Mouse (Mus musculus): ENCODE results near the gene Creld2.
"Not testable (repeated sequence)": the region's sequence is repeated elsewhere in the genome, so short reads cannot be mapped to it uniquely, and the experiment has no call there.

Gene Creld2

DNA sequence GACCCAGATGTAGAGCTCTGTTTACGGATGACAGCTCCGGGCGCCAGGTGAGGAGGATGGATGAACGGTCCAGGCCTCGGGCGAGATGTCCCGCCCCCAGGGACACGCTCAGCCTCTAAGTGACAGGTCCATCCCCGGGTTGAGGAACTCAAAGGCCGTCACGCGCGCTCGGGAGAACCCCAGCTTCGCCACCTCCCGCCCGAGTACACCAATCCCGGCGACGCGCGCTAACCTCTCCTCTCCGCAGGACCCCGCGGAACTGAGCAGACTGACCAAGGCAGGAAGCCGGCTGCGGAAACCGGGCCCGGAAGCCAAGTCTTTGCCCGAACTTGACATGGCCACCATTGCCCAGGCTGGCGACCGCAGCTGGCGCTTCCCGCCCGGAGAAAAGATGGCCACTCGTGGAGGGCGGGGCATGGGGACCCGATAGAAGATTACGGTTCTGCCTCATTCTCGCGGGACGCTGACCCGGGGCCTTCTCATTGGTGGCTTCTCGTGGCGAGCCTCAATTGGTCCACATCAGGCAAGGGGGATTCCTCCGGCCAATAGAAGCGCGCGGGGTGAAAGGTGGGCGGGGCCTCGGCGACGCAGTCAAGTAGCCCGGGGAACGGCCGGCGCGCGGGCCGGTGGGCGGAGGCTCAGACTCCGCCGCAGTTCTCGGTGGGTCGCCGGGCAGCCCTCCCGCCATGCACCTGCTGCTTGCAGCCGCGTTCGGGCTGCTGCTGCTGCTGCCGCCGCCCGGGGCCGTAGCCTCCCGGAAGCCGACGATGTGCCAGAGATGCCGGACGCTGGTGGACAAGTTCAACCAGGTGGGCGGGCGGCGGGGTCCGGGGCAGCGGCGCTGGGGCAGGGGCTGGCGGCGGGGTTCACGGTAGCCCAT, at the start of gene Creld2, which contains the start of gene Alg12:
Gene Creld2, plus strand, starts transcription at position 621 of the 880 bp plus-strand sequence.
Gene Alg12, minus strand, starts transcription at position 293 of the 880 bp plus-strand sequence.
- peak; percentile 95 for DNase-seq (ENCODE audit: low read depth, low spot score)

DNA sequence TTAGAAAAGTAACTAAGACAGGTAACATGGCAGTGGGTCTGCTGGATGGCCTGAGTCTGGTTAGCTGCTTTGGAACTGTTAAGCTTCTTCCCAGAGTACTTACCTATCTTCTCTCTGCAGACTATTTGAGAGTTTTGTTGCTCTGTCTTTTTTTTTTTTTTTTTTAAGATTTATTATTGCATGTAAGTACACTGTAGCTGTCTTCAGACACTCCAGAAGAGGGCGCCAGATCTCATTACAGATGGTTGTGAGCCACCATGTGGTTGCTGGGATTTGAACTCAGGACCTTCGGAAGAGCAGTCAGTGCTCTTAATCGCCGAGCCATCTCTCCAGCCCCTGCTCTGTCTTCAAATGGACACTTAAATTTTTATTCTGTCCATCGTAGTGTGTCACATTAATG, 44.8 kb upstream of the Creld2 start:
- DNase-seq (ENCODE audit: low read depth, low spot score): not testable (repeated sequence)

DNA sequence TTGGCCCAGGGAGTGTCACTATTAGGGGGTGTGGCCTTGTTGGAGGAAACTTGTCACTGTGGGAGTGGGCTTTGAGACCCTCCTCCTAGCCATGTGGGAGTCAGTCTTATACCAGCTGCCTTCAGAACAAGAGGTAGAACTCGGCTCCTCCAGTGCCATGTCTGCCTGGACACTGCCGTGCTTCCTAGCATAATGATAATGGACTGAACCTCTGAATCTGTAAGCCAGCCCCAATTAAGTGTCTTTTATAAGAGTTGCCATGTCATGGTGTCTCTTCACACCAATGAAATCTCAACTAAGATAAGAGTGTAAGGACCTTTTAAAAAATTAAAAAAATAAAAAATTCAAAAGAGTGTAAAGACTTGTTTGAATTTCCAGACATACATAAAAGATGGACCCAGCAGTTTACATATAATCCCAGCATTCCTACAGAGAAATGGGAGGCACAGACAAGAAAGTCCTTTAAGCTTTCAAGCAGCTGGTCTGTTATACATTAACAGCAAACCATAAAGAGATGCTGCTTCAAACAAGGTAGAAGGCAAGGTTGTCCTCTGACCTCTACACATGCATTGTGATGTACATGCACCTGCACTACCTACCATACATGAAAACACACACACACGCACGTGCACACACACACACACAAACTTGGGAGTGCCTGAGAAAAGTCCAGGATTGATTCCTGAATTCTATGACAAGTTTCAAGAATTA, 27.2 kb upstream of the Creld2 start:
- DNase-seq (ENCODE audit: low read depth, low spot score): no peak

DNA sequence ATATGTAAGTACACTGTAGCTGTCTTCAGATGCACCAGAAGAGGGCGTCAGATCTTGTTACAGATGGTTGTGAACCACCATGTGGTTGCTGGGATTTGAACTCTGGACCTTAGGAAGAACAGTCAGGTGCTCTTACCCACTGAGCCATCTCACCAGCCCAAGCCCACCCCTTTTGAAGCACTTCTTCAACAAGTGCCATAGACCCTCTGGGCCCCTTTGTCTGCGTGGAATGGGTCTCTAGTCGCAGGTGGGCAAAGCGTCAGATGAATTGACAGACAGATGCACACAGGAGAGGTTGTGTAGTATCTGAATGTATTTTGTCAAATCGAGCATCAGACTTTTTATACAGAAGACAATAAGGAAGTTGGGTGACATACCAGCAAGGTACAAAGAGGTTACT, 24.7 kb upstream of the Creld2 start:
- not testable (repeated sequence) for DNase-seq (ENCODE audit: low read depth, low spot score)

DNA sequence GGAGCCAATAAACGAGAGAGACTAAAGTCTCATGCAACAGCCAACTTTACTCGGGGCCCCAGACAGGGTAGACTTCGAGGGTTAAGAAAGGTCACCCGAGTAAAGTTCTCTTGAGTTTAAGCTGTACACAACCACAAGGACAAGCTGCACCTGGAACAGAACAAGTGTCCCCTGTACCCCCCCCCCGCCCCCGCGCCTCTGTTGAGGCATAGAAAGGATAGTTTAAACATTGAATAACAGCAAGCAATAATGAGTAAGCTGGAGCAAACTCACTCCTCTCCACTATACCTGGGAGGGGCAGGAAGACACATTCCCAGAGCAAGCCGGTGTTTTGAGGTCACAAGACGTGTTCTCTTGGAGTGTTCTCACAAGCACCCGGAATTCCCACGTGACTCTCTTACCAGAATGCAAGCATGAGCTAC, 19.5 kb upstream of the Creld2 start:
- DNase-seq (ENCODE audit: low read depth, low spot score): no peak

GRCm38 (mm10) chr15:88800921-88801354, 18.5 kb upstream of the Creld2 start:
- DNase-seq (ENCODE audit: low read depth, low spot score): no peak

GRCm38 (mm10) chr15:88801903-88802302, 17.5 kb upstream of the Creld2 start:
- DNase-seq (ENCODE audit: low read depth, low spot score): no peak

DNA sequence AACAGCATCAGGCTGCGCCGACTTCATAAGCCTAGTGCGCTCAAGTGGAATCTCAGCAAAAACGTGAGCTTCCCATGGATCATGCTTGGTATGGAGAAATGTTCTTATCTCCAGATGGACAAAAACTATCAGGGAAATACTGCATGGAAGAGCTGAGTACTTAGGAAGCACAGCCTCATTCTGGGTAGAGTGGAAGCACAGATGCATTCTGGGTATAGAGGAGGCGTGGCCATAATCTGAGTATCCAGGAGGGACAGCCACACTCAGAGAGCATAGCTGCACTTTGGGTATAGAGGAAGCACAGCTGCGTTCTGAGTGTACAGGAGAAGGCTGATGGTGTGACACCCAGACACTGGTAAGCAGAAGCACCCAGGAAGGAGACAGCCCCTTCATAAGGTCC, 17.1 kb upstream of the Creld2 start:
- no peak for DNase-seq (ENCODE audit: low read depth, low spot score)

DNA sequence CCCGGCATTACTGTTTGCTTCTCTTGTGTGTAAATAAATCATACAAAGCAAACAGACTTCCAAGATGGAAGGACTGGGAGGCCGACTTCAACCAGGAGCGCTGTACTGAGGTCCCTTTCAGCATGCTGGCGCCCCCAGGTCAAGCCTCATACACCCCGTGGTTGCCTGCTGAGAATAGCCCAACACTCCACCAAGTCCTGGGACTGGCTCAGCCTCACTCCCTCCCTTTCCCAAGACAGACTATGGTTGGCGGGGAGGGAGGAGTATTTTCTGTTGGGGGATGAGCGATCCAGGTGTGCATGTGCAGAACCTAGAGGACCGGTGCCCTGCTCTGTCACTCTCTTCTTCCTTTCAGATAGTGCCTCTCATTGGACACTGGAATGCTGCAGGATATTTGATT, 11.3 kb upstream of the Creld2 start:
- DNase-seq (ENCODE audit: low read depth, low spot score): no peak

DNA sequence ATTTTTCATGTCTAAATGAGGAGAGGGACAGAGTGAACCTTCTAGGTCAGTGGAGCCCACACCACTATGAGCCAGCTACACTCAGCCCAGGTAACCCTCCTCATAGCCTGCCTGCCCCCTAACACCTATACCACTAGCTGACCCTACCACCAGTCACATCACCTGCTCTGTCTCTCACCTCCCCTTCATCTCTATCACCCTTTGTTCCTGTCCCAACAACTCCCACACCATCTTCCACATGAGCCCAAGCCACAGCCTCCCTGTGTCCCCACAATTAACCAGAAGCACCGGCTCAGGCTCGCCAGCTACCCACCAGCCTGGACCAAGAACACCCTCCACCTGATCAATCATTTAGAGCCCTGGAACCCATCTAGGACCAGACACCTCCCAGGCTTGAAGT, 9.1 kb upstream of the Creld2 start:
- DNase-seq (ENCODE audit: low read depth, low spot score): no peak

GRCm38 (mm10) chr15:88813262-88813661, 6.2 kb upstream of the Creld2 start:
- no peak for DNase-seq (ENCODE audit: low read depth, low spot score)

GRCm38 (mm10) chr15:88813873-88814272, 5.6 kb upstream of the Creld2 start:
- not testable (repeated sequence) for DNase-seq (ENCODE audit: low read depth, low spot score)

GRCm38 (mm10) chr15:88814411-88815047, 4.9 kb upstream of the Creld2 start:
- no peak for DNase-seq (ENCODE audit: low read depth, low spot score)

- DNase-seq (ENCODE audit: low read depth, low spot score): no peak
Measured at GRCm38 (mm10) chr15:88815196-88815700, 4.2 kb upstream of the Creld2 start.

GRCm38 (mm10) chr15:88819906-88820303, 459 bp downstream of the Creld2 start:
- no peak for DNase-seq (ENCODE audit: low read depth, low spot score)

DNA sequence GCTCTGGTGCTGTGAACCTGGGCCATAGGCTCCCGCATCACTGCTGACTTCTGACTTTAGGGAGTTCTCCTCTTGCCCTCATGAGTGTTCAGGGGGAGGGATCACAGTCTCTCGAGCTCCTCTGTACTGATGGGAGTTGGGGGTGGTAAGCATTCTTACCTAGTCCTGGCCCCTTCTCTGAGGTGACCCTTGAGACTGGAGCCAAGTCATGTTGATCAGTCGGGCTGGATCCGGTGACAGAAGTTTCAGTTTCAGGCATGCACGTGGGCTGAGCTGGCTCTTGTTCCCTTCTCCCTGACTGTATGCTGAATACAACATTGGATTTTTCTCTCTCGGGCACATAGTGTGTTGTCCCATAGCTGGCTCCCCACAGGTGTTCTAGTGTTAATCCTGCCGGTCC, 2.0 kb downstream of the Creld2 start:
- no peak for DNase-seq (ENCODE audit: low read depth, low spot score)

DNA sequence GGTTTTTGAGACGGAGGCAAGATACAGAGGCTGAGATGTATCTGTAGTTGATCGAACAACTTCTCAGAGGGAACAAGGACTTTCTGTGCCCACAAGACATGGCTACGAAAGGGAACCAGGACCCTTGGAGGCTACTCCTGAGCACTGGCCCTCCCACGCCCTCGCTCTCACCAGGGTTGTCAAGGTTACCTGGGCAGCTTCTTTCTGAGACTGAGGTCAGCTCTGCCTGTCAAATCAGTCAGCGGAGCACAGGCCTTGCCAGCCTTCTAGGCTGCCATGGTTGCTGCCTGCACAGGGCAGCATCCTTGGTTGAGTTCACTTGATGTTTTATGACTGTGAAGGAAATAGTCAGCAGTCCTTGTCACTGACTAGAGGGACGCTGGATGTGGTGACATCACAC, 3.1 kb downstream of the Creld2 start:
- DNase-seq (ENCODE audit: low read depth, low spot score): no peak

DNA sequence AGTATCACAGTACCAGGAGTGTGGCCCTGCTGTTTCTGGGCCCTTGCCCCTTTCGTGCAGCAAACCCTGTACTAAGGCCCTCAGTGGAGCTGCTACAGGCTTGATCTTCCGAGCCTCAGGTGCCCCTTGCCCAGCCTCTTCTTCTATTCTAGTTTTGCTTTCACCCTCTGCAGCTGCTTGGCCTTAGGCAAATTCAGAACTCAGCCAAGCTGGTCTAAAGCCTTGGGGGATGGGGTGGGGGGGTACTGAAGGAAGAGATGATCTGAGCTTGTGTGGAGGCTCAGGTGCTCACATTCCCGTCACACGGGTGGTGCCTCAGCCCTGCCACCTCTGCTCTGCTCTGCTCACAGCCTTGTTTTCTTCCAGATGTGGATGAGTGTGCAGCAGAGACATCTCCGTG, 3.9 kb downstream of the Creld2 start:
- no peak for DNase-seq (ENCODE audit: low read depth, low spot score)

GRCm38 (mm10) chr15:88827466-88827865, 8.0 kb downstream of the Creld2 start:
- DNase-seq (ENCODE audit: low read depth, low spot score): no peak

GRCm38 (mm10) chr15:88827991-88828799, 8.7 kb downstream of the Creld2 start:
- DNase-seq (ENCODE audit: low read depth, low spot score): no peak
